Mouse (Mus musculus) megakaryocyte, adult 5-6 weeks (primary cell): Measurements from ENCODE around the gene Paqr7. TPM values are rescaled to one million over a fixed set of nuclear protein-coding genes. Genes with fewer than 3 reads are reported as not detected.
A peak's percentile ranks its signal among the peaks of the same experiment; 100 is the strongest.
"Not testable (repeated sequence)": the region's sequence is repeated elsewhere in the genome, so short reads cannot be mapped to it uniquely, and the experiment has no call there.

Experiments used
- ATAC-seq: 2 replicates; pipeline ENCODE4 v1.8.0; 2016; ENCODE audit warnings: mild to moderate bottlenecking, inconsistent platforms; ENCODE audit not compliant: poor library complexity, severe bottlenecking
- total RNA-seq, 2 experiments: library from RNA; stranded (forward) in 1 of 2; stranded (reverse) in 1 of 2; fragments of 153-499, 151-499 nt in 1 of 2; fragments of 221-1000, 200-1000 nt in 1 of 2; gene quantifications; 2 replicates each; pipeline versions ENCODE4 v1.2.3 to v1.2.4; 2015 to 2017

The Paqr7 gene
- total RNA-seq, 2 experiments from 2014 or later, result 10.7 to 17.6 TPM

GRCm38 (mm10) chr4:134471469-134471868 lies 25.0 kb upstream of the Paqr7 start:
- ATAC-seq, result no peak

GRCm38 (mm10) chr4:134473764-134474163 lies 22.7 kb upstream of the Paqr7 start:
- ATAC-seq, result no peak

- ATAC-seq, result no peak
Measured at GRCm38 (mm10) chr4:134474240-134474639, 22.3 kb upstream of the Paqr7 start.

- ATAC-seq, result no peak
Measured at GRCm38 (mm10) chr4:134476899-134477298, 19.6 kb upstream of the Paqr7 start.

GRCm38 (mm10) chr4:134478031-134478430 lies 18.5 kb upstream of the Paqr7 start:
- peak; percentile 92 for ATAC-seq

- ATAC-seq, result no peak
Measured at GRCm38 (mm10) chr4:134479839-134480238, 16.7 kb upstream of the Paqr7 start.

- ATAC-seq, result peak; percentile 76
Measured at GRCm38 (mm10) chr4:134480864-134481263, 15.6 kb upstream of the Paqr7 start.

GRCm38 (mm10) chr4:134481270-134481669 lies 15.2 kb upstream of the Paqr7 start:
- ATAC-seq, result peak; percentile 13; the same call in 1 of the 2 replicates

- ATAC-seq, result no peak
Measured at GRCm38 (mm10) chr4:134482442-134482841, 14.1 kb upstream of the Paqr7 start.

GRCm38 (mm10) chr4:134483078-134483688 lies 13.3 kb upstream of the Paqr7 start:
- no peak for ATAC-seq

GRCm38 (mm10) chr4:134483696-134484095 lies 12.8 kb upstream of the Paqr7 start:
- ATAC-seq, result no peak

- ATAC-seq, result no peak
Measured at GRCm38 (mm10) chr4:134484231-134484630, 12.3 kb upstream of the Paqr7 start.

- no peak for ATAC-seq
Measured at GRCm38 (mm10) chr4:134485151-134485900, 11.2 kb upstream of the Paqr7 start.

- no peak for ATAC-seq
Measured at GRCm38 (mm10) chr4:134488211-134488610, 8.3 kb upstream of the Paqr7 start.

GRCm38 (mm10) chr4:134489986-134490665 lies 6.4 kb upstream of the Paqr7 start:
- no peak for ATAC-seq

- ATAC-seq, result no peak
Measured at GRCm38 (mm10) chr4:134491716-134492115, 4.8 kb upstream of the Paqr7 start.

GRCm38 (mm10) chr4:134494161-134494560 lies 2.3 kb upstream of the Paqr7 start:
- ATAC-seq, result not testable (repeated sequence)

- ATAC-seq, result peak; percentile 34
Measured at GRCm38 (mm10) chr4:134494780-134495545, 1.5 kb upstream of the Paqr7 start.

GRCm38 (mm10) chr4:134495546-134495923 lies 962 bp upstream of the Paqr7 start:
- ATAC-seq, result no peak

GRCm38 (mm10) chr4:134497223-134497622 lies 726 bp downstream of the Paqr7 start:
- ATAC-seq, result no peak
